Mouse (Mus musculus): Measurements from ENCODE around the gene Fut2. TPM values are rescaled to one million over a fixed set of nuclear protein-coding genes. Genes with fewer than 3 reads are reported as not detected.

Fut2 gene
- under 1 TPM; 0.14 to 0.28 TPM for total RNA-seq (2021)
- long read RNA-seq, experiment 1, result 0 reads
- long read RNA-seq, experiment 2, partial matches to known transcripts, result 0 of 1 reads
- long read RNA-seq, experiment 2, other reads (novel, unspliced or antisense), result 0 of 1 reads

DNA sequence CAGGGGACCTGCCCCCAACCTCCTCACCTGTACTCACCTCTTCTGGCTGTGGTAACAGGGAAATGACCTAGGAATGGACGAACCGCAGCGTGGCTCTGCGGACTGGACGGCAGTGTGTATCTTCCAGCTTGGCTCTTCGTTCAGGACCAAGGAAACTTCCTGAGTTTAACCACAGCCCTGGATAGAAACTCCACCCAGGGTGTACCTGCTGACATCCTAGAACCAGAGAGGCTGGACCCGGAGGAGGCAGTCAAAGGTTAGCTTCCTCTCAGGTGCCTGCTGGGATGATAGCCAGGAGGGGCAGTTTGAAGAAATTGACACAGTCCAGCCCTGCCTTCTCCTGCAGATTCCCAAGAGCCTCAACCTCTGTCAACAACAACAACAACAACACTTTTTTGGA, at the start of gene Fut2:
Gene Fut2, minus strand, starts transcription at position 234 of the 400 bp plus-strand sequence.
- intact Hi-C loops (cut with DNase I), result no loop called here

DNA sequence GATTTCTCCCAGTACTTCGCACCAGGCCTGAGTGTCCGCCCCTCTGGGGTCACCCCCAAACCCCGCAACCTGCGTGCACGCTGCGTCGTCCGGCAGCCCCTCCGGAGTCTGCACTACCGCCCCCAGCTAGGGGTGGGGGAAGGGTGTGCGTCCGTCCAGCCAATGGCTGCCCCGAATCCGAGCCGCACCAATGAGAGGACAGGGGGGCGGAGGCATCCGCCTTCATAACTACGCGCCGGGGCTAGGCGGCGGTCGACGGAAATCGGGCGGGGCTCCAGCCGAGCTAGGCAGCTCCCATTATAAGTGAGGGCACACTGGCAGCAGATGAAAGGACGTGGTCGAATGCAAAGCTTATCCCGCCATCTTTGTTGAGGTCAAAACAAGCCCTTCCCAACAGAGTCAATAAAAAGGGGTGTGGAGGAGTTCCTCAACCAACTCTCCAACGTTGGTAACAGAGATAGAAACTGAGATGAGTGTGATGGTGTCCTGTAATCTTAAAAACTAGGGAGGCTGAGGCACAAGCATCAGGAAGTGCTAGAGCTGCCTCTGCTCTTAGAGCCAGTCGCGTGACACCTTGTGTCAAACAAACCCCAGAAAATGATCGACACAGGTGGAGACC, 49.0 kb upstream of the Fut2 start, which contains the start of gene Rpl18:
Gene Rpl18, plus strand, starts transcription at position 368 of the 619 bp plus-strand sequence.
- DNase-seq, result peak; percentile 99
- H3K27ac ChIP-seq, result peak within 1 kb of the TSS; percentile 94
- intact Hi-C loops (cut with DNase I), result loop anchor here (10.0 kb wide), 2 partner anchors 1160 to 1340 kb away; partner anchors contain the start of gene Nr1h2
- peak within 1 kb of the TSS; percentile 93 for H3K4me3 ChIP-seq
- no peak for TF ChIP-seq CTCF (IDR thresholded peaks at IDR 0.05)

More for the DNA sequence above, at the start of gene Fut2:
- peak; percentile 8 for DNase-seq
- Histone ChIP-seq H3K27ac (no peak within 1 kb of the TSS), H3K4me3 (no peak within 1 kb of the TSS)
- no peak for TF ChIP-seq CTCF (IDR thresholded peaks at IDR 0.05)

DNA sequence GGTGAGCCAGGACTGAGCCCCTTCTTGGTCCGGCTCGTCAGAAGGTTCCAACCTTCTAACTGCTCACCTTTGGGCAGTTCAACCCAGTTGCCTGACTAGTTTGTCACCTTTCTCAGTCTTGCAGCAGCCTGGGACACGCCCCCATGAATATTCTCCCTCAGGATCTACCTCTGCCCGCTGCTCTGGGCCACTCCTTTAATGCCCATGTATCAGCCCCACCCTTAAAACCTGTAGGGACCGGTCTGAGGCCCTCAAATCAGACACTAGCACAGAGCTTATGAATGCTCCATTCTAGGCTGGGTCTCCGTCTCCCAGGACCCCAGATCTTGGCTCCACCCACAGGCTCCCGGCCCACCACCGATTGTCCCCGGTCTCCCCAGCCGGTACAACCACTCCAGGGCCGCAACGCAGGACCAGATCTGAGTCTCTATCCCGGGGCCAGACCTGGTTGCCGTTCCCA, 48.5 kb upstream of the Fut2 start:
- DNase-seq, result no peak
- Histone ChIP-seq H3K27ac (peak overlapping the region; percentile 94), H3K4me3 (peak overlapping the region; percentile 93)
- TF ChIP-seq CTCF (IDR thresholded peaks at IDR 0.05), result no peak
- intact Hi-C loops (cut with DNase I), result loop anchor here (10.0 kb wide), 2 partner anchors 1160 to 1340 kb away; partner anchors contain the start of gene Nr1h2

DNA sequence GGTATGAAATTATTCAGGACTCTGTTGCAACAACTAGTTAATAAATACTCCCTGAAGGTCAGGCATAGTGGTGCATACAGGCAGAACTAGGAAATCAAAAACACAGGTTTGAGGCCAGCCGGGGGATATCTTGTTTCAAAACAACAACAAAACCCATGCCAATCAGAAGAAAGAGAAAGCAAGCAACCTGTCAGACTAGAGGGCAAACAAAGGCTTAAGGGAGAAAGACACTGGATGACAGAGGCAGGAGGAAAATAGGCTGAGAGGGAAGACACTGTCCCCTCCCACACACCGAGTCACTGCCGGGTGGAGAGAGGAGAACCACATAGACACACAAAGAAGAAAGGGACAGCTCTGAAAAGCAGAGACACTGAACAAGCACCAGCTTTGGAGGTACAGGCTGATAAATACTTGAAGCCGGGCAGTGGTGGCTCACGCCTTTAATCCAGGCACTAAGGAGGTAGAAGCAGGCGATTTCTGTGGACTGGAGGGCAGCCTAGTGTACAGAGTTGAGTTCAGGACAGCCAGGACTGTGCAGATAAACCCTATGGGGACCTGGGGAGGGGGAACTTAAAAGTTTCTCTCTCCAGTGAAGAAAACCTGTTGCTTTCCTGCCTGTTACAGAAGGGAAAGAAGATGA, 47.8 kb upstream of the Fut2 start:
- H3K27ac ChIP-seq, result peak overlapping the region; percentile 94
- intact Hi-C loops (cut with DNase I), result loop anchor here (10.0 kb wide), 2 partner anchors 1159 to 1339 kb away; partner anchors contain the start of gene Nr1h2
- DNase-seq, result no peak
- no peak for TF ChIP-seq CTCF (IDR thresholded peaks at IDR 0.05)
- peak overlapping the region; percentile 93 for H3K4me3 ChIP-seq

DNA sequence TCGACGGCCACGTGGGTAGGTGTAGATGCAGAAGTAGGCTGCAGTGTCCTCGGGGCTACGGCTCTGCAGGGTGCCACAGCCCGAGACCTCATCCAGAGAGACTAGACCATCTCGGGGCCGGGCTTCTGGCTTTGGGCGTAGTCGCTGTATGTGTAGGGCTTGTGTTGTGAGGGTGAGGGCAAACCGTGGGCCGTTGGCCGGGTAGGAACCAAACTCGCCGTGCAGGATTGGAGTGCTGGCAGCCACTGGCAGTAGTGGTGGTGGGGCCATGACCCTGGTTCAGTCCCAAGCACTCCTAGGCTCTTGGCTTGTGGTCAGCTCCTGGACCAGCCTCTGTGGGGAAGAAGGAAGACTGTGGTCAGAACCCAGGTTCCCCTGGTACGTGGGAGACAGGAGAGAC, 47.2 kb upstream of the Fut2 start:
- TF ChIP-seq CTCF (IDR thresholded peaks at IDR 0.05), result no peak
- intact Hi-C loops (cut with DNase I), result loop anchor here (10.0 kb wide), 2 partner anchors 1159 to 1339 kb away; partner anchors contain the start of gene Nr1h2
- no peak overlapping the region for H3K4me3 ChIP-seq
- H3K27ac ChIP-seq, result no peak overlapping the region
- peak; percentile 41 for DNase-seq

DNA sequence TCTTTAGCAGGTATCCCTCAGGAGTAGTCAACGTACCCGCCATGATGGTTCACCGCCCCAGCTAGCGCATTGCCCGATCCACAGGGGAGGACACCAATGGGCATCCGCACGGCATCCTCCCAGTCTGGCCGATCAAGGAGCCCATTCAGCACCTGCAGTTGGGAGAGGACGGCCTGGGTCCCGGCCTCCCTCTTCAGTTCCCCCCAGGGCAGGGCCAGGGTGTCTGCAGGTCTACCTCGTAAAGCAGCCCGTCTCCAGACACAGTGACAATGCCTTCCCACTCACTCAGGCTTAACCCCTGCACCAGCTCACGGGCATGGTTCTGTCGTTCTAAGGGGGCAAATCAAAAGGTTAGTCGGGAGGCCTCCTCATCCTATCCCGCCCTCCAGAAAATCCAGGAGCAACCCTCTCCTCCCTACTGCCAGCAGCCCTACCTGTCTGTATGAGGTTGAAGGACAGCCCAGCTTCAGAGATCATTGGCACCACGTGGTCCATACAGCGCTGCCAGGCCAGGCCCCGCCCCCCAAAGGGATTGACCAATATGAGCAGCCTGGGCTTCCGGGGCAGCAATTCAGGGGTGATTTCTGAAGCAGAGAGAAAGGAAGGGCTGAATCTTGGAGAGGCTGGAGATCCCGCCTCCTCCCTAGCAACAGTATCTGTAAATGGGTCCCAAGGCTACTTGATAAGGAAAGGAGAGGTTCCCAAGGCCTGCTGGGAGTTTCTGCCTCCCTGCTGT, 46.0 kb upstream of the Fut2 start:
- Histone ChIP-seq H3K27ac (peak overlapping the region; percentile 93), H3K4me3 (no peak overlapping the region)
- TF ChIP-seq CTCF (IDR thresholded peaks at IDR 0.05), result no peak
- DNase-seq, result peak; percentile 77
- intact Hi-C loops (cut with DNase I), result loop anchor here (10.0 kb wide), 2 partner anchors 1157 to 1337 kb away; partner anchors contain the start of gene Nr1h2

DNA sequence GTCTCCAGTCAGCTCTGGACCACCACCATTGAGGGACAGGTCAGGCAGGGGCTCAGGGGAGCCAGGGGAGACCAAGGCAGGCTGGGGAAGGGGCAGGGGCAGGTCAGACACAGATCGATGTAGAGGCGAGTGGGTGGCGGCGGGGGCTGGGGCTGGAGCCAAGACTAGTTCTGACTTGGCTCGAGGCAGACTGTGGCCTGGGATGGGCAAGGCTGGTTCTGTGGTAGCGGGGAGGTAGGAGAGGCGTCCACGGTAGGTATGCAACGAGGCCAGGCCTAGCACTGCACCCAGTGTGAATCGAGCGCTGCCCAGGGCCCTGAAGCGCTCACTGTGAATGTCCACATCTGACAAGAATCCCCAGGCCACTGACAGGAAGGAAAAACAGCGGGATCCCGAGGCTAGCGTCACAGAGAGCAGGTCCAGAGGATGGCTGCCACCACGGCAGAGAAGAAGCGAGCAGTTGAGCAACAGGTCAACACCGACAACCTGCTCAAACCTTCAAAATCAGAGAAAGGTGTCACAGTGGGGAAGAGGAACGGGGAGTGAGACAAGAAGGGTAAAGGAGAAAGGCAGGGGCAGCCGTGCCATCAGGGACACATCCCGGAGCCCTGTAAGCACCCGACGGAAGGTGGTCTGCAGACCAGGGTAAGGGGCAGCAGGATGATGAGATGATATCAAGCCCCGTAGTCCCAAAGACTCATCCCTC, 45.3 kb upstream of the Fut2 start:
- TF ChIP-seq CTCF (IDR thresholded peaks at IDR 0.05), result no peak
- intact Hi-C loops (cut with DNase I), result loop anchor here (10.0 kb wide), 2 partner anchors 1157 to 1337 kb away; partner anchors contain the start of gene Nr1h2
- Histone ChIP-seq H3K4me3 (no peak overlapping the region), H3K27ac (peak overlapping the region; percentile 93; the same call in 1 of the 2 replicates)
- peak; percentile 54 for DNase-seq

DNA sequence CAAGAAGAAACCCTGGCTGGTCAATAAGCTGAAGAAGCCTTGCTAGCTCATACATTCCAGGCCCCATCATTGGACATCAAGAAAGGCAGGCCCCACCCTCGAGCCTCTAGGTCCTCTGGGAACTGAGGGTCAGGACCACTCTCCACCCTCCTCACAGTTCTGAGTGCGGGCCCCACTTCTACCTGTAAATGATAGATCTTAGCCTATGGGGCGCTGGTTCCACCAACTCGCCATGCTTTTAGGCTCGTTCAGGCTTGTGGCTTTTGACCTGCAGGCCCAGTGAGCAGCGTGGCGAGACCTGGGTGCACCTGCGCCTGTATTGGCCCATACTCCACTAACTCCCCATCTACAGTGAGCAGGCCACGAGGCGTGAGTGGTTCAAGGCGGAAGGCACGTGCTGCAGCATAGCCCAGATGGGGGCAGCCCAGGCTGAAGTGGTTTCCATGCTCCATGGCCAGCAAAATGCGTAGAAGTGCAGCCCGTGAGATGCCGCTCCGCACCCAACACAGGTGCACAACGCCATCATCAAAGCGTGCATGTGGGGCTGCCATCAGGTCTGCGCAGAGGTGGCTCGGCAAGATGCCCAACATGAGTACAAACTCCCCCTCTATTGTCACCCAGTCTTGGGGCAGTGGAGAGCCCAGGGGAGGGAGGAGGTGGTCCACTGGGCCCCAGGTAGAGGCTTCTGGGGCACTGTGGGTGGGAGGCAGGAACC, 44.4 kb upstream of the Fut2 start:
- Histone ChIP-seq H3K27ac (peak overlapping the region; percentile 93), H3K4me3 (no peak overlapping the region)
- intact Hi-C loops (cut with DNase I), result loop anchor here (10.0 kb wide), 2 partner anchors 1156 to 1336 kb away; partner anchors contain the start of gene Nr1h2
- no peak for TF ChIP-seq CTCF (IDR thresholded peaks at IDR 0.05)
- peak; percentile 52 for DNase-seq

DNA sequence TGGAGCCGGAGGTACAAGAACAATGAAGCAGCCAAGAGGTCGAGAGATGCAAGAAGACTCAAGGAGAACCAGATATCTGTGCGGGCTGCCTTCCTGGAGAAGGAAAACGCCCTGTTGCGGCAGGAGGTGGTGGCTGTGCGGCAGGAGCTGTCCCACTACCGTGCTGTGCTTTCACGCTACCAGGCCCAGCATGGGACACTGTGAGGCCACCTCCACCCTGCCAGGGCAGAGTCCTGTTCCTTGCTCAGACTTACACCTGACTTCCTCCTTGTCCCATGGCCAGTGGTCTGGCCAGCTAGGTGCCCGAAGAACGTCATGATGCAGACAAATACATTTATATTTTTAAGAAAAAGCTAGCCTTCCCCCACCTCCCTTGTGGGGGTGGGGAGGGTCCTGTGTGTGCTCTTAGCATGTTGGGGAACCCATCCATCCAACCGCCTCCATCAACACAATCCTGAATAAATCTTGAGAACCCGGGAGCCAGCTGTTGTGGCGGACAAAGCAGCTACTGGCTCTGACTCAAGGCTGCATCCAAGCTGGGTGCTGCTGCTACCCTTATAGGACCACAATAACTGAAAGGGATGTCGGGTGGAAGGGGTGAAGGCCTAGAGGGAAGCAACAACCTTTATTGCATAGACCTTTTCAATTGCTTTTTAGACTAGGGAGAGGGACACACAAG, 43.6 kb upstream of the Fut2 start:
- no peak for TF ChIP-seq CTCF (IDR thresholded peaks at IDR 0.05)
- Histone ChIP-seq H3K27ac (peak overlapping the region; percentile 93), H3K4me3 (peak overlapping the region; percentile 79)
- intact Hi-C loops (cut with DNase I), result loop anchor here (10.0 kb wide), 2 partner anchors 1155 to 1335 kb away; partner anchors contain the start of gene Nr1h2
- no peak for DNase-seq

DNA sequence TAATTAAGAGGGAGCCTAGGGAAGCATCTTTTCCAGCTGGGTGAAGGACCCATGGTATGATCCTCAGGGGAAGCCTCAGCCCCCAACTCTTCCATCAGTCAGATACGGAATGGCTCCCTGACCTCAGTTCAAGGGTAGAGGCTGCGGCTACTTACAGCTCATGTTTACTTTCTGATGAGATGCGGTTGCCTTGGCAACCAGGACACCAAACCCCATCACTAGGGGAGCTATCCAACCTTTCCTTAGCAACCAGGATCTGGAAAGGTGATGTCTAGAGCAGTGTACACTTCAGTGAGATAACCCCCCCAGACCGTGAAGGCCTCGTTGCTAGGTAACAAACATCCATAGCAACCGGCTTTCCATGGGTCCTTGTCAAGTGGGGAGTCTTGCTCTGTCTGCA, 42.8 kb upstream of the Fut2 start:
- H3K4me3 ChIP-seq, result peak overlapping the region; percentile 79
- H3K27ac ChIP-seq, result peak overlapping the region; percentile 93
- no peak for TF ChIP-seq CTCF (IDR thresholded peaks at IDR 0.05)
- no peak for DNase-seq
- intact Hi-C loops (cut with DNase I), result no loop called here
